Mouse (Mus musculus) limb, embryonic 14.5 days (tissue): ENCODE data around the gene Tbc1d17. TPM values are rescaled to one million over a fixed set of nuclear protein-coding genes. Genes with fewer than 3 reads are reported as not detected.

Experiments
- ATAC-seq: fragments of 200-750 bp; cut with Nextera tagmentation; 2 replicates; pipeline ENCODE4 v1.8.0; 2017; ENCODE audit warnings: low read depth, moderate number of reproducible peaks, moderate TSS enrichment; ENCODE audit not compliant: low FRiP score
- DNase-seq: peaks from one replicate; pipeline ENCODE4 v3.0.0-alpha.2; 2015; ENCODE audit warnings: low spot score
- H3K27ac ChIP-seq: fragments of 300-500 bp; sonication (generic); replicated peaks from 2 replicates; pipeline ENCODE4 v1.5.1; 2014; ENCODE audit warnings: low read depth, mild to moderate bottlenecking, low read length, moderate library complexity, mixed read lengths
- H3K27me3 ChIP-seq: fragments of 300-500 bp; sonication (generic); 2 replicates; pipeline ENCODE4 v1.6.1; 2014; ENCODE audit warnings: low read length, mixed read lengths; ENCODE audit not compliant: control insufficient read depth, insufficient read depth
- H3K36me3 ChIP-seq: fragments of 300-500 bp; sonication (generic); 2 replicates; pipeline ENCODE4 v1.6.1; 2014; ENCODE audit warnings: mild to moderate bottlenecking, low read length, moderate library complexity, mixed read lengths; ENCODE audit not compliant: control insufficient read depth, insufficient read depth
- H3K4me1 ChIP-seq: fragments of 300-500 bp; sonication (generic); 2 replicates; pipeline ENCODE4 v1.6.1; 2014; ENCODE audit warnings: antibody characterized with exemption, low read length, mixed read lengths; ENCODE audit not compliant: control insufficient read depth, insufficient read depth
- H3K4me2 ChIP-seq: fragments of 300-500 bp; sonication (generic); replicated peaks from 2 replicates; pipeline ENCODE4 v1.6.1; 2014; ENCODE audit warnings: low read depth, mild to moderate bottlenecking, low read length, moderate library complexity; ENCODE audit not compliant: severe bottlenecking
- H3K4me3 ChIP-seq: fragments of 300-500 bp; sonication (generic); replicated peaks from 2 replicates; pipeline ENCODE4 v1.5.1; 2014; ENCODE audit warnings: low read length
- H3K9ac ChIP-seq: fragments of 300-500 bp; sonication (generic); 2 replicates; pipeline ENCODE4 v1.6.1; 2014; ENCODE audit warnings: mild to moderate bottlenecking, low read depth, low read length, moderate library complexity; ENCODE audit not compliant: severe bottlenecking
- H3K9me3 ChIP-seq: fragments of 300-500 bp; sonication (generic); 2 replicates; pipeline ENCODE4 v1.6.1; 2016; ENCODE audit warnings: low read length; ENCODE audit not compliant: control insufficient read depth
- POLR2A ChIP-seq: fragments of 200-500 bp; IDR thresholded peaks from 2 replicates; pipeline ENCODE4 v1.8.0; 2012; ENCODE audit warnings: inconsistent platforms, mild to moderate bottlenecking, moderate library complexity, borderline replicate concordance; ENCODE audit not compliant: insufficient read depth, insufficient read length; ENCODE audit errors: extremely low read depth
- WGBS: fragments of 180-500 bp; shearing (Covaris S2); extraction: QIAGEN DNeasy Blood & Tissue Kit; methylation state at CpG from one replicate; pipeline ENCODE4 v1.1.7; 2014; 5-methylcytosine and 5-hydroxymethylcytosine counted together
- polyA plus RNA-seq, 2 experiments: library from polyadenylated mRNA; depleted of rRNA in 1 of 2; stranded (reverse) in 1 of 2; unstranded in 1 of 2; fragments of >200 nt; fragmentation: Nextera tagmentation in 1 of 2; extraction: Ambion mirVana in 1 of 2; gene quantifications; 2 replicates each; pipeline versions ENCODE4 v1.2.1 to v1.2.3; 2012 to 2014

Tbc1d17 gene
- polyA plus RNA-seq, 2 experiments, result 76.0 to 86.0 TPM

DNA sequence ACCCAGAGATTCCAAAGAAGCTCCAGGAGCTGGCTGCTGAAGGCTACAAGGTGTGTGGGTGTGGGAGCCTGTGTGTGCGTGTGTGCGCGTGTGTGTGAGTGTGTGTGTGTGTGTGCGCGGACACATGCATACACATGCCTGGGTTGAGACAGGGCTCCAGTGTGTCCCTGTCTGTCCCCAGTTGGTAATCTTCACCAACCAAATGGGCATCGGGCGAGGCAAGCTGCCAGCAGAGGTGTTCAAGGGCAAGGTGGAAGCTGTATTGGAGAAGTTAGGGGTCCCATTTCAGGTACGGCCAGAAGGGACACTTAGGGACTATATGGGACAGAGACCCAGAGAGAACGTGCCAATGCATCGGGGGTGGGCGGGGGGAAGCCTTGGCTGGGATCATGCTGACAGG is 11.0 kb upstream of the Tbc1d17 start:
- TF ChIP-seq POLR2A, result no peak
- Histone ChIP-seq H3K36me3 (peaks cover 41% of the 10 kb centered on the region), H3K27me3 (no peaks in the 10 kb centered on the region), H3K9me3 (no peaks in the 10 kb centered on the region), H3K9ac (no peak overlapping the region), H3K27ac (no peak overlapping the region), H3K4me2 (no peak overlapping the region), H3K4me3 (no peak overlapping the region), H3K4me1 (peaks cover 12% of the 10 kb centered on the region)
- DNase-seq (no peak), ATAC-seq (no peak)
- 93% methylated on average over 11 of the region's 11 CpGs for WGBS

DNA sequence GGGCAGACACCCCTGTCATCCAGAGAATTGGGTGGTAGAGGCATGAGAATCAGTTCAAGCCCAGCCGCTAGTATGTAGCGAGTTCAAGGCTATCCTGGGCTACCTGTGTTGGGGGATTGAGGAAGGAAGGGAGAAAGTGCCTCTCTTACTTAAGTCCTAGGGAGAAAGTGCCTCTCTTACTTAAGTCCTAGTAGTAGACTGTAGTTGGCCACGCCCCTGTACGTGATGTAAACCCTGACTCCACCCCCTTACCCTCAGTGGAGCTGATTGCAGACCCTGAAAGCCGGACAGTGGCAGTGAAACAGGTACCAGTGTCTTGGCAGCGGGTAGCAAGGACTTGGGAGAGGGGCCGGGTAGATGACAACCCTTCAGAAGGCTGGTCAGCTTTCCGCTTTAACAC is 9.0 kb upstream of the Tbc1d17 start:
- H3K36me3 ChIP-seq, result peaks cover 25% of the 10 kb centered on the region
- H3K4me1 ChIP-seq, result peaks cover 21% of the 10 kb centered on the region
- TF ChIP-seq POLR2A, result no peak
- WGBS, result 27% methylated on average over 8 of the region's 8 CpGs
- DNase-seq (peak; percentile 48), ATAC-seq (no peak)
- H3K4me2 ChIP-seq, result peak overlapping the region; percentile 92
- peak overlapping the region; percentile 76 for H3K9ac ChIP-seq
- no peaks in the 10 kb centered on the region for H3K27me3 ChIP-seq
- H3K27ac ChIP-seq, result no peak overlapping the region
- peak overlapping the region; percentile 74 for H3K4me3 ChIP-seq
- no peaks in the 10 kb centered on the region for H3K9me3 ChIP-seq

DNA sequence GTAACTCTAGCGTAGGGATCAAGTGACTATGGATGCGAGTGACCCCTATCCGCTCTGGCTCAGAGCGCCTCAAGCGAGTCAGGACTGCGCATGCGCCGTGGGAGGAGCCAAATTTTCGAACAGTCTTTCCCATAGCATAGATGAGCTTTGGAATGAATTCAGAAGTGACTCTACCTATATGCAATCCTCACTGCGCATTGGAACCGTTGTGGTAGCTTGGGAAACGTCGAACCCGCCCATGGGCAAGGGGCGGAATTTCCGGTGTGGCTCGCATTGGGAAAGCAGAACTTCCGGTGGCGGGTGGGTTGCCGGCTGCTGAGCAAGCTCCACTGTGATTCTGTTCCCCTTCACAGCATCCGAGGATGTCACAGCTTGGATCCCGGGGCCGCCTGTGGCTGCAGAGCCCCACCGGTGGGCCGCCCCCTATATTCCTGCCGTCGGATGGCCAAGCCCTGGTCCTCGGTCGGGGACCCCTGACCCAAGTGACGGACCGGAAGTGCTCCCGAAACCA is 8.2 kb upstream of the Tbc1d17 start, which contains the start of gene Pnkp:
Gene Pnkp (plus strand): TSS at position 98 of the 511 bp plus-strand sequence.
- H3K9me3 ChIP-seq, result no peaks in the 10 kb centered on the region
- H3K9ac ChIP-seq, result peak within 1 kb of the TSS; percentile 76
- H3K27ac ChIP-seq, result peak within 1 kb of the TSS; percentile 79
- peaks cover 21% of the 10 kb centered on the region for H3K36me3 ChIP-seq
- peak within 1 kb of the TSS; percentile 74 for H3K4me3 ChIP-seq
- WGBS, result under 1% methylated on average over 32 of the region's 32 CpGs
- DNase-seq, result peak; percentile 93
- H3K4me2 ChIP-seq, result peak within 1 kb of the TSS; percentile 92
- H3K27me3 ChIP-seq, result no peaks in the 10 kb centered on the region
- ATAC-seq, result peak; percentile 58
- 0 out of 2 replicates have a peak, but pooled peaks have one; percentile 24 for TF ChIP-seq POLR2A
- peaks cover 21% of the 10 kb centered on the region for H3K4me1 ChIP-seq

DNA sequence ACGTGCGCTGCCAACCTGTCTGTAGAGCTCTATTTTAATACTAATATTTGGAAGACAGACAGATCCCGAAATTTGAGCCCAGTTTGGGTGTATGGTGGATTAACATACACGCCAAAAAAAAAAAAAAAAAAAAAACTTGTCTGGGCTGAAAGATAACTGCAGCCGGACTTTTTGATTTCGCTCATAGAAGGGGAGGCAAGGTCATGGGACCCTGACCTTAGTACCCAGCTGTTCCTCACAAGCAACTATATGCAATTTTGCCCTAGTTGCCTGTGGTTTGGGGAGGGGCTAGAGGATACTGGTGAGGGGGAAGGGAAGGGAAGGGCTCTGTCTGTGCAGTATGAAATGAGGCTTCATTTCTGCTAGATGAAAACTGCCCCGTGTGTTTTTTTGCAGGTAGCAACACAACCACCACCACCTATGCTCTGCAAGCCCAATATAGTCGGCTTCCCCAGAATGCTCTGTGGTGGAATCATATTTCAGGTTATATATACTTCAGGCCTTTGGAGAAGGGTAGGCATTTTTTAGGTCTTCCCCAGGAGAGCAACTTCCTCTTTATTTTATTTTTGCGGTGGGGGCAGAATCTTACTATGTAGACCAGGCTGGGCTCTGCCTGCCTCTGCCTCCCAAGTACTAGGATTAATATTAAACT is 7.5 kb upstream of the Tbc1d17 start:
- peak overlapping the region; percentile 79; the same call in 1 of the 2 replicates for H3K27ac ChIP-seq
- no peak for DNase-seq
- peaks cover 21% of the 10 kb centered on the region for H3K4me1 ChIP-seq
- no peaks in the 10 kb centered on the region for H3K9me3 ChIP-seq
- peak overlapping the region; percentile 74 for H3K4me3 ChIP-seq
- H3K36me3 ChIP-seq, result peaks cover 22% of the 10 kb centered on the region
- WGBS, result 65% methylated on average over 9 of the region's 9 CpGs
- ATAC-seq, result no peak
- no peak for TF ChIP-seq POLR2A
- H3K9ac ChIP-seq, result no peak overlapping the region
- no peaks in the 10 kb centered on the region for H3K27me3 ChIP-seq
- peak overlapping the region; percentile 92 for H3K4me2 ChIP-seq

DNA sequence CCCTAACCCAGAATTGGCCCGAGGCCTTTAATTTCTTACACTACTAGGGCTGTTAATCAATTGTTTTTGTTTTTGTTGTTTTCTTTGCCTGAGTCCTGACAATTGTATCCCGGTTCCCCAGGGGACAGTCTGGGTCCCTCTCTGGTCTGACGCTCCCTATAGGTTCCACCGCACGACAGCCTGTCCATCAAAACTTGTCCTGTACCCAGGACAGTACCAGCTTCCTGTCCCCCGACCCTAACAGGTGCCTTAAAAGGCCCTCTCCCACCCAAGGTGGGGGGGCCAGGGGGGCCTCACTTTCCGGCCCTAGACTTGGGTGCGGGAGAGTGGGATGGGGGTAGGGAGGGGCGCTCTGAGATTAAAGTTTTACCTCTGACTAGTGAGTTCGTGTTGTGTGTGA is 6.2 kb upstream of the Tbc1d17 start:
- Histone ChIP-seq H3K4me2 (peak overlapping the region; percentile 95), H3K9ac (peak overlapping the region; percentile 54), H3K4me1 (peaks cover 27% of the 10 kb centered on the region), H3K27me3 (no peaks in the 10 kb centered on the region), H3K4me3 (peak overlapping the region; percentile 51), H3K27ac (peak overlapping the region; percentile 84), H3K9me3 (no peaks in the 10 kb centered on the region), H3K36me3 (peaks cover 16% of the 10 kb centered on the region)
- ATAC-seq (no peak), DNase-seq (no peak)
- TF ChIP-seq POLR2A, result no peak
- 47% methylated on average over 10 of the region's 10 CpGs for WGBS
